Mouse (Mus musculus): ENCODE data around the gene Gm20852. TPM values are rescaled to one million over a fixed set of nuclear protein-coding genes. Genes with fewer than 3 reads are reported as not detected.

Gene Gm20852
- polyA plus RNA-seq (2015; fragmentation: Illumina TruSeq; extraction: RNeasy Lipid Tissue Mini Kit (QIAGEN cat#74804); ENCODE audit: insufficient read depth, low replicate concordance): not detected

DNA sequence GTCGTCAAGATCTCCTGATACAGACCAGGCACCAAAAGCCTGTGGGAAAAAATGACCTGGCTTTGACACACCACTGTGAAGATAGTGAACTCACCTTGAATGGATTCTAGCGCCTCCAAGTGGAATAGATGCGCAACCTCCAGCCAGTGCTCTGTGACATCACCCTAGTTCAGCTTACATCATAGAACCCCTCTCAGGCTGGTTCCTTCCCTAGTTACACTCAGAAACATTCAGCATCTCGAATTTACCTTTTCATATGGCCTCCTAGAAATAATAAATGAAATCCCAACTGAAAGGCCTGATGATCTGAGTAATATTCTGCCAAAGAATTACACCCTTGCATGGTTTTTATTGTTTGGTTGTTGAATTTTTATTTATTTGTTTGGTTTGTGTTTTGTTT lies at the start of gene Gm20852:
Gene Gm20852, minus strand, starts transcription at position 101 of the 400 bp plus-strand sequence.

Measured in spleen, adult 10 weeks (tissue).